Mouse (Mus musculus) bone marrow macrophage, adult 2 months (primary cell): ENCODE measurements at regions not wholly inside any gene's neighbourhood (a gene's known extent, or its start where the extent isn't known, plus 50 kb on each side); places are given as distances from the start of the nearest gene placed in this dataset.

Source experiments
- CTCF ChIP-seq: IDR thresholded peaks from 2 replicates; pipeline ENCODE4 v1.5.1; 2012; ENCODE audit warnings: low read depth, mild to moderate bottlenecking, low read length, moderate library complexity
- POLR2A ChIP-seq: IDR thresholded peaks from 2 replicates; pipeline ENCODE4 v1.6.1; 2012; ENCODE audit warnings: mild to moderate bottlenecking, low read depth, low read length, borderline replicate concordance

DNA sequence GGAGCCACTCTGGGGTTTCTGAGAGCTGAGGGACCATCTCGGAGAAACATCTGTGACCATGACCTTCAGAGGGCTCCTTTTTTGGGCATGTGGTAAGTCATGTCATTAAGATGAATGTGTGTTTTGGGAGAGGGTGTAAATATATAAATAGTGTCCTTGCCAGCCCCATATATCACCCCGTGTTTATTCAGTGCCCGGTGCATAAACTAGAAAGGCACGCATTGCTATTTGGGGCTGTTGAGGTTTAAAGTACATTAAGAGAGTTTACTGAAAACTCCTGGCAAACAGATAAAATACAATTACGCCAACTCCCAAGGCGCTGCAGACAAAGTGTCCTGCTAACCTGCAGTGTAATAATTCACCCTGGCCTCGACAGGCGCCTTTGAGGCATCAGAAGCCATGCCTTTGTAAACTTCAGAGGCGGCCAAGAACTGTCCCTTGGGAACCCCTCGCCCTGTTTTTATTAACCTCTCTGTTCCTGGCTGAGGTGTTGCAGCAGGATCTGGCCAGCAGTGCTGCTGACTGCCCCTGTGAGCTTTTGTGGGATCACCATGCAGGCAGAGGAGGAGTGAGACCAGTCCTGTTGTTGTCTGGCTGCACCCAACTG lies 106.6 kb downstream of the 9530068E07Rik start:
- TF ChIP-seq CTCF (no peak), POLR2A (no peak)
